In the genomic region with DNA sequence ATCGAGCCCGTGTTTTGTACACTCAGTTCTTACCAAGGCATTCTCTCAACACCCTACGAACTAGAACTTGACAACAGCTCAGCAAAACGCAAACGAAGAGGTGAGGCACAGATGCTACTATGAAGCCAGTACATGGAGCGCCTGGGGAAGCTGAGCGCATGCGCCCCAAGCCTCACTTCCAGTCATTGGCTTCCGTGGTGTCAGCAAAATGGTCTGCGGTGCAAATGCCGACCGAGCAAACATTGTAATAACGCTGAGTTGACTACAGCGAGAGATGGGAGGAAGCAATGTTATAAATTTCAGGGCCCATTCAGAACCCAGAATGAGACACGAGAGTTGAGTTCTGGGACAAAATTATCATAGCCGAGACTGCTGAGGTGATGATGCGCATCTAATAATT, we compare ENCODE assay signal across 31 mouse cellular contexts.
"Had no signal": no experiment of that assay in that cellular context is flagged by ENCODE, and none has a peak within 500 bp of the region (broad histone marks: within the 10 kb centered on the region; RNA-seq: fewer than 3 reads in every experiment).

No protein-coding gene starts in this region.

- H3K4me2 ChIP-seq: limb, embryonic 12.5 days; limb, embryonic 13.5 days; limb, embryonic 15.5 days; liver, embryonic 11.5 days; liver, embryonic 12.5 days; liver, embryonic 13.5 days; liver, embryonic 15.5 days; lung, embryonic 14.5 days; lung, embryonic 15.5 days; midbrain, embryonic 11.5 days; midbrain, embryonic 12.5 days; midbrain, embryonic 13.5 days; midbrain, embryonic 15.5 days had no signal

- H3K4me3 ChIP-seq: limb, embryonic 10.5 days; limb, embryonic 12.5 days; limb, embryonic 13.5 days; limb, embryonic 15.5 days; liver, embryonic 12.5 days; liver, embryonic 13.5 days; liver, embryonic 15.5 days; lung, embryonic 15.5 days; megakaryocyte, embryonic 14.5 days; midbrain, embryonic 10.5 days; midbrain, embryonic 12.5 days; midbrain, embryonic 13.5 days; midbrain, embryonic 15.5 days; myocyte had no signal

- H3K27ac ChIP-seq: limb, embryonic 10.5 days; limb, embryonic 12.5 days; limb, embryonic 13.5 days; limb, embryonic 15.5 days; liver, embryonic 12.5 days; liver, embryonic 13.5 days; liver, embryonic 14.5 days; liver, embryonic 15.5 days; lung, embryonic 15.5 days; macrophage; midbrain, embryonic 10.5 days; midbrain, embryonic 12.5 days; midbrain, embryonic 13.5 days; midbrain, embryonic 15.5 days had no signal

- H3K36me3 ChIP-seq: limb, embryonic 10.5 days; limb, embryonic 12.5 days; limb, embryonic 13.5 days; limb, embryonic 15.5 days; liver, embryonic 12.5 days; liver, embryonic 13.5 days; liver, embryonic 15.5 days; lung, embryonic 15.5 days; midbrain, embryonic 10.5 days; midbrain, embryonic 12.5 days; midbrain, embryonic 13.5 days; midbrain, embryonic 15.5 days had no signal

- ATAC-seq: liver, embryonic 12.5 days; liver, postnatal 0 days; lung, postnatal 0 days; midbrain, embryonic 13.5 days; midbrain, embryonic 15.5 days; midbrain, embryonic 16.5 days had no signal

- DNase-seq: left cerebral cortex, postnatal 4 days; liver; liver, embryonic 13.5 days; liver, postnatal 0 days; lung, adult 18-20 months; lung, adult 2 months; lung, embryonic 14.5 days; lung, postnatal 10 days; lung, postnatal 14 days; lung, postnatal 36 days; lung, postnatal 4 days; midbrain, embryonic 14.5 days had no signal

- H3K27me3 ChIP-seq: limb, embryonic 12.5 days; limb, embryonic 13.5 days; limb, embryonic 15.5 days; liver, embryonic 12.5 days; liver, embryonic 13.5 days; lung, embryonic 15.5 days; midbrain, embryonic 12.5 days; midbrain, embryonic 13.5 days; midbrain, embryonic 15.5 days had no signal

- H3K9me3 ChIP-seq: limb, embryonic 10.5 days; limb, embryonic 12.5 days; limb, embryonic 13.5 days; limb, embryonic 15.5 days; liver, embryonic 12.5 days; liver, embryonic 13.5 days; liver, embryonic 15.5 days; lung, embryonic 15.5 days; megakaryocyte, embryonic 14.5 days; midbrain, embryonic 10.5 days; midbrain, embryonic 12.5 days; midbrain, embryonic 13.5 days; midbrain, embryonic 15.5 days had no signal

- H3K9ac ChIP-seq: limb, embryonic 12.5 days; limb, embryonic 13.5 days; limb, embryonic 15.5 days; liver, embryonic 12.5 days; liver, embryonic 13.5 days; liver, embryonic 14.5 days; liver, embryonic 15.5 days; liver, postnatal 0 days; lung, embryonic 14.5 days; lung, embryonic 15.5 days; midbrain, embryonic 12.5 days; midbrain, embryonic 13.5 days; midbrain, embryonic 15.5 days had no signal

- H3K4me1 ChIP-seq: liver, embryonic 12.5 days; liver, embryonic 13.5 days; liver, embryonic 15.5 days; lung, embryonic 15.5 days; midbrain, embryonic 12.5 days; midbrain, embryonic 13.5 days had no signal
